In the genomic region with DNA sequence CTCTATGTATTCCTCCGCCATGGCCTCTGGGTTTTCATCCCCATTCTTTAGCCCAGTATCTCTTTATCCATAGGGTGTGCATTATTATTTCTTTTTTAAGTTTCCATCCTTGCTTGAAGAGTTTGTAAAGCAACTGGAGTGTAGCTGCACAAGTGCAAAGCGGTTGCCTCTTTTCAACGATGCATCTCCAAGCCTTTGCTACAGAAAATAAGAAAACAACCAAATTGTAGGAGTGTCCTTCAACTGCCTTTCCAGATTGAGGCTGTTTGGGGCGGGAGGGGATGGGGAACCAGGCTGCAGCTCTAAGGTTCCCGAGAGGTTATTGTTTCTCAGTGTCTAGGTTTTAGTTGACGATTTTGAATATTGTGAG, we compare ENCODE assay signal across 8 mouse cellular contexts. TPM values are rescaled to one million over a fixed set of nuclear protein-coding genes. Genes with fewer than 3 reads are reported as not detected.
DNase-seq lines count a peak whose midpoint lies in the region; ATAC-seq and TF ChIP-seq lines count a peak whose summit lies in the region.

No protein-coding gene starts in this region.

- H3K27ac ChIP-seq in cerebellum, adult 2 months (ENCODE audit: insufficient read depth, low read length) = peak overlapping the region; percentile 90
- peak overlapping the region; percentile 85 for H3K27ac ChIP-seq in spleen, adult 2 months (ENCODE audit: insufficient read depth, low read length)
- peak overlapping the region; percentile 88; the same call in 1 of the 2 replicates for H3K27ac ChIP-seq in stomach, postnatal 0 days (replicated peaks)

- no peak for TF ChIP-seq CTCF in cerebellum, adult 2 months (IDR thresholded peaks at IDR 0.05; ENCODE audit: borderline replicate concordance, insufficient read depth, low read depth, low read length)
- TF ChIP-seq CTCF in spleen, adult 2 months (IDR thresholded peaks at IDR 0.05; ENCODE audit: extremely low read depth, insufficient read depth, insufficient read length, insufficient replicate concordance) = no peak
- no peak for TF ChIP-seq CTCF in stomach, postnatal 0 days (IDR thresholded peaks at IDR 0.05; ENCODE audit: low read depth)

- peak overlapping the region; percentile 82 for H3K9ac ChIP-seq in stomach, postnatal 0 days (ENCODE audit: low read length)

- 4% methylated on average over 6 of the region's 6 CpGs for WGBS in cerebellum, adult 2 months
- WGBS in spleen, adult 2 months = 15% methylated on average over 6 of the region's 6 CpGs
- WGBS in stomach, postnatal 0 days = 10% methylated on average over 6 of the region's 6 CpGs

- DNase-seq in cerebellum, adult 2 months = no peak
- DNase-seq in cerebellum, adult 9-10 months = no peak
- no peak for DNase-seq in spleen, adult 2 months (ENCODE audit: low read depth in 1 of 2, low spot score in 2 of 2)
- no peak for DNase-seq in spleen, postnatal 4 days (ENCODE audit: low spot score in 2 of 2)
- peak; percentile 8 for DNase-seq in liver
- no peak for DNase-seq in stomach, postnatal 0 days (ENCODE audit: low spot score)
- no peak for DNase-seq in spleen, postnatal 14 days (ENCODE audit: low spot score in 2 of 2)
- no peak for DNase-seq in ovary, adult 18-20 months (ENCODE audit: low spot score)

- TF ChIP-seq POLR2A in cerebellum, adult 2 months (IDR thresholded peaks at IDR 0.05; ENCODE audit: borderline replicate concordance, insufficient read depth, low read length) = no peak
- no peak for TF ChIP-seq POLR2A in spleen, adult 2 months (IDR thresholded peaks at IDR 0.05; ENCODE audit: low read depth, low read length)

- H3K4me2 ChIP-seq in stomach, postnatal 0 days (replicated peaks; ENCODE audit: low read depth) = peak overlapping the region; percentile 53

- no peak for ATAC-seq in stomach, postnatal 0 days (ENCODE audit: low FRiP score, low TSS enrichment)

- no peaks in the 10 kb centered on the region for H3K9me3 ChIP-seq in stomach, postnatal 0 days (ENCODE audit: control insufficient read depth, low read length)

- no peak for TF ChIP-seq EP300 in stomach, postnatal 0 days (optimal IDR thresholded peaks at IDR 0.05)

- H3K4me1 ChIP-seq in cerebellum, adult 2 months (ENCODE audit: control insufficient read depth, insufficient read depth, low read length) = no peaks in the 10 kb centered on the region
- H3K4me1 ChIP-seq in spleen, adult 2 months (ENCODE audit: control insufficient read depth, insufficient read depth, insufficient read length) = peaks cover 2% of the 10 kb centered on the region; the same call in 1 of the 2 replicates
- H3K4me1 ChIP-seq in stomach, postnatal 0 days (replicated peaks; ENCODE audit: control insufficient read depth, insufficient read depth) = no peaks in the 10 kb centered on the region

- peak overlapping the region; percentile 96 for H3K4me3 ChIP-seq in cerebellum, adult 2 months (replicated peaks; ENCODE audit: insufficient read depth, low read depth, low read length)
- H3K4me3 ChIP-seq in spleen, adult 2 months (ENCODE audit: extremely low read depth, insufficient read depth, insufficient read length) = peak overlapping the region; percentile 95
- H3K4me3 ChIP-seq in stomach, postnatal 0 days (ENCODE audit: low read depth, low read length) = peak overlapping the region; percentile 66

- H3K27me3 ChIP-seq in cerebellum, adult 2 months (ENCODE audit: control insufficient read depth, insufficient read depth, low read length) = no peaks in the 10 kb centered on the region
- no peaks in the 10 kb centered on the region for H3K27me3 ChIP-seq in spleen, adult 2 months (ENCODE audit: control insufficient read depth, insufficient read depth, low read length)
- no peaks in the 10 kb centered on the region for H3K27me3 ChIP-seq in stomach, postnatal 0 days (ENCODE audit: control insufficient read depth, insufficient read depth, low read length)

- peaks cover 2% of the 10 kb centered on the region; the same call in 1 of the 2 replicates for H3K36me3 ChIP-seq in spleen, adult 2 months (ENCODE audit: control insufficient read depth, insufficient read depth, low read length)
- no peaks in the 10 kb centered on the region for H3K36me3 ChIP-seq in stomach, postnatal 0 days (ENCODE audit: control insufficient read depth, insufficient read depth, low read length)

RNA-seq across cellular contexts. Expression of a gene that starts 1.3 kb away (rescaled TPM):
- 238 and 261 TPM in 2 replicates for polyA plus RNA-seq in cerebellum, adult 2 months (2012; rRNA removed)
- polyA plus RNA-seq in spleen, adult 2 months (2012; rRNA removed) = 54.3 and 63.7 TPM in 2 replicates
- polyA plus RNA-seq in stomach, postnatal 0 days (2015; fragmentation: Nextera tagmentation; extraction: Ambion mirVana) = 41.1 and 48.2 TPM in 2 replicates
